In the genomic region with DNA sequence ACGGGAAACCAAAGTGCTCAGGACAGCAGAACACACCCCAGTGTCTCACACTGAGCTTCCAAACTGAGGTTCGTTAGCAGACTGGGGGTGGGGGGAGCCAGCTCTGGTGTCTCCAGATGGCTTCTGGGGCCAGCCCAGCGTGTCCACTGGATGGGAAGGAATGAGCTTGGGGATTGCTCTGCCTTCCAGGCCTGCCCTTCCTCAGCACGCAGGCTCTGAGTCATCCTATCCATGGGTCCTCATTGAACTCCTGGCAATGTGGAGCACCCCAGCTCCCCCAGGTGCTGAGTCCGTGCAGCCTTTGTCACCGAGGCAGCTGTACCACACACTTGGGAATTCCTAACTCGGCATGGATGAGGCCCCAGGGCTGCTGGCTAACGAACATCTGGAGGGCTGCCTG, we compare ENCODE assay signal across 12 mouse cellular contexts. TPM values are rescaled to one million over a fixed set of nuclear protein-coding genes. Genes with fewer than 3 reads are reported as not detected.
A peak's percentile ranks its signal among the peaks of the same experiment; 100 is the strongest.
DNase-seq lines count a peak whose midpoint lies in the region; ATAC-seq and TF ChIP-seq lines count a peak whose summit lies in the region.
"Had no signal": no experiment of that assay in that cellular context is flagged by ENCODE, and none has a peak within 500 bp of the region (broad histone marks: within the 10 kb centered on the region; RNA-seq: fewer than 3 reads in every experiment).

No protein-coding gene starts in this region.

- WGBS in hindbrain, embryonic 10.5 days, result 55% methylated on average over 8 of the region's 8 CpGs
- 40% methylated on average over 8 of the region's 8 CpGs for WGBS in hindbrain, embryonic 12.5 days
- WGBS in cerebellum, adult 2 months, result 7% methylated on average over 8 of the region's 8 CpGs
- WGBS in midbrain, embryonic 14.5 days, result 47% methylated on average over 8 of the region's 8 CpGs
- WGBS in liver, embryonic 12.5 days (ENCODE audit: insufficient replicate concordance), result 71% methylated on average over 8 of the region's 8 CpGs

- no peak overlapping the region for H3K4me2 ChIP-seq in hindbrain, embryonic 12.5 days (replicated peaks)
- no peak overlapping the region for H3K4me2 ChIP-seq in midbrain, embryonic 14.5 days (ENCODE audit: low read length)
- H3K4me2 ChIP-seq in liver, embryonic 12.5 days, result no peak overlapping the region
- H3K4me2 ChIP-seq: limb, embryonic 15.5 days had no signal

- no peak for TF ChIP-seq POLR2A in cerebellum, adult 2 months (IDR thresholded peaks at IDR 0.05; ENCODE audit: borderline replicate concordance, insufficient read depth, low read length)

- no peak for TF ChIP-seq CTCF in cerebellum, adult 2 months (IDR thresholded peaks at IDR 0.05; ENCODE audit: borderline replicate concordance, insufficient read depth, low read depth, low read length)

- H3K9ac ChIP-seq in hindbrain, embryonic 12.5 days, result no peak overlapping the region
- H3K9ac ChIP-seq in midbrain, embryonic 14.5 days (replicated peaks; ENCODE audit: low read length), result no peak overlapping the region
- H3K9ac ChIP-seq in liver, embryonic 12.5 days, result no peak overlapping the region
- H3K9ac ChIP-seq: limb, embryonic 15.5 days had no signal

- H3K4me1 ChIP-seq in hindbrain, embryonic 10.5 days (replicated peaks), result peaks cover 61% of the 10 kb centered on the region
- peaks cover 29% of the 10 kb centered on the region for H3K4me1 ChIP-seq in hindbrain, embryonic 12.5 days
- peaks cover 57% of the 10 kb centered on the region for H3K4me1 ChIP-seq in cerebellum, adult 2 months (ENCODE audit: control insufficient read depth, insufficient read depth, low read length)
- peaks cover 19% of the 10 kb centered on the region for H3K4me1 ChIP-seq in midbrain, embryonic 14.5 days (ENCODE audit: control insufficient read depth, insufficient read depth, low read length)
- H3K4me1 ChIP-seq in liver, embryonic 12.5 days, result 0 out of 2 replicates have a peak, but pooled peaks cover 3% of the 10 kb centered on the region

- peaks cover 10% of the 10 kb centered on the region; the same call in 1 of the 2 replicates for H3K27me3 ChIP-seq in hindbrain, embryonic 10.5 days (ENCODE audit: insufficient read depth, poor library complexity, severe bottlenecking)
- no peaks in the 10 kb centered on the region; the same call in 1 of the 2 replicates for H3K27me3 ChIP-seq in hindbrain, embryonic 12.5 days
- H3K27me3 ChIP-seq in cerebellum, adult 2 months (ENCODE audit: control insufficient read depth, insufficient read depth, low read length), result no peaks in the 10 kb centered on the region
- H3K27me3 ChIP-seq in midbrain, embryonic 14.5 days (ENCODE audit: control insufficient read depth, insufficient read depth, low read length), result no peaks in the 10 kb centered on the region
- H3K27me3 ChIP-seq in liver, embryonic 12.5 days (replicated peaks), result peaks cover 5% of the 10 kb centered on the region
- H3K27me3 ChIP-seq: limb, embryonic 15.5 days had no signal

- peak overlapping the region; percentile 63 for H3K27ac ChIP-seq in hindbrain, embryonic 10.5 days
- H3K27ac ChIP-seq in hindbrain, embryonic 12.5 days, result no peak overlapping the region
- peak overlapping the region; percentile 17 for H3K27ac ChIP-seq in cerebellum, adult 2 months (ENCODE audit: insufficient read depth, low read length)
- H3K27ac ChIP-seq in midbrain, embryonic 14.5 days (replicated peaks; ENCODE audit: low read depth, low read length), result peak overlapping the region; percentile 60; the same call in 1 of the 2 replicates
- no peak overlapping the region for H3K27ac ChIP-seq in liver, embryonic 12.5 days
- H3K27ac ChIP-seq: limb, embryonic 15.5 days had no signal

- no peak for DNase-seq in hindbrain, embryonic 10.5 days (ENCODE audit: low spot score)
- DNase-seq in cerebellum, adult 2 months, result peak; percentile 73 to 83
- DNase-seq in cerebellum, postnatal 25 days, result peak; percentile 69 to 78
- no peak for DNase-seq in midbrain, embryonic 14.5 days
- DNase-seq in right cerebral cortex, adult 18-20 months, result no peak
- no peak for DNase-seq in adrenal gland, postnatal 4 days (ENCODE audit: low spot score in 2 of 2)
- DNase-seq: heart, adult 11 months; heart, postnatal 4 days; layer of hippocampus, adult 9-11 months had no signal

- ATAC-seq in hindbrain, embryonic 12.5 days (ENCODE audit: low FRiP score), result no peak
- no peak for ATAC-seq in midbrain, embryonic 14.5 days (ENCODE audit: low FRiP score, low TSS enrichment)
- ATAC-seq in liver, embryonic 12.5 days, result no peak

- H3K9me3 ChIP-seq in hindbrain, embryonic 10.5 days, result no peaks in the 10 kb centered on the region
- no peaks in the 10 kb centered on the region for H3K9me3 ChIP-seq in hindbrain, embryonic 12.5 days (replicated peaks)
- H3K9me3 ChIP-seq in midbrain, embryonic 14.5 days (ENCODE audit: control insufficient read depth, low read length), result no peaks in the 10 kb centered on the region
- no peaks in the 10 kb centered on the region for H3K9me3 ChIP-seq in liver, embryonic 12.5 days (replicated peaks)
- H3K9me3 ChIP-seq: limb, embryonic 15.5 days had no signal

- no peaks in the 10 kb centered on the region for H3K36me3 ChIP-seq in hindbrain, embryonic 10.5 days
- no peaks in the 10 kb centered on the region for H3K36me3 ChIP-seq in hindbrain, embryonic 12.5 days
- no peaks in the 10 kb centered on the region for H3K36me3 ChIP-seq in midbrain, embryonic 14.5 days (ENCODE audit: control insufficient read depth, insufficient read depth, low read length)
- no peaks in the 10 kb centered on the region for H3K36me3 ChIP-seq in liver, embryonic 12.5 days
- H3K36me3 ChIP-seq: limb, embryonic 15.5 days had no signal

- H3K4me3 ChIP-seq in hindbrain, embryonic 10.5 days, result no peak overlapping the region
- H3K4me3 ChIP-seq in hindbrain, embryonic 12.5 days, result no peak overlapping the region
- H3K4me3 ChIP-seq in cerebellum, adult 2 months (replicated peaks; ENCODE audit: insufficient read depth, low read depth, low read length), result no peak overlapping the region
- no peak overlapping the region for H3K4me3 ChIP-seq in midbrain, embryonic 14.5 days (replicated peaks; ENCODE audit: low read depth, low read length)
- no peak overlapping the region for H3K4me3 ChIP-seq in liver, embryonic 12.5 days
- H3K4me3 ChIP-seq: limb, embryonic 15.5 days had no signal

RNA-seq across cellular contexts. Expression of gene Aatk, which starts 24.8 kb away (rescaled TPM):
- polyA plus RNA-seq in hindbrain, embryonic 10.5 days (2016; fragmentation: Nextera tagmentation; extraction: Ambion mirVana), result 1.6 and 3.2 TPM in 2 replicates
- polyA plus RNA-seq in hindbrain, embryonic 12.5 days (2016; fragmentation: Nextera tagmentation; extraction: Ambion mirVana), result 12.6 and 13.5 TPM in 2 replicates
- 296 and 298 TPM in 2 replicates for polyA plus RNA-seq in cerebellum, adult 2 months (2012; rRNA removed)
- 34.6 and 36.1 TPM in 2 replicates for polyA plus RNA-seq in midbrain, embryonic 14.5 days (2014; fragmentation: Nextera tagmentation; extraction: Ambion mirVana)
- total RNA-seq in adrenal gland, postnatal 4 days (2021), result 10 to 100 TPM; 30.1 to 30.9 TPM
- polyA plus RNA-seq in liver, embryonic 12.5 days (2016; fragmentation: Nextera tagmentation; extraction: Ambion mirVana), result 0.37 and 0.49 TPM in 2 replicates

Comparison
In these comparisons a context has a peak if more than half of its experiments do, and no peak if none do; other contexts are left out.
1. H3K27ac ChIP-seq: peak in hindbrain, embryonic 10.5 days (single experiment), cerebellum, adult 2 months (single experiment) and midbrain, embryonic 14.5 days (single experiment); none in hindbrain, embryonic 12.5 days (single experiment) and liver, embryonic 12.5 days (single experiment).
2. DNase-seq: peak in cerebellum, adult 2 months (2 of 2) and cerebellum, postnatal 25 days (2 of 2); none in hindbrain, embryonic 10.5 days (single experiment), midbrain, embryonic 14.5 days (single experiment), right cerebral cortex, adult 18-20 months (single experiment) and adrenal gland, postnatal 4 days (0 of 2).